Mouse (Mus musculus) T-cell, adult 2 months (primary cell): ENCODE data around the gene Fam19a3.

Experiments used
- DNase-seq: peaks from one replicate; pipeline ENCODE4 v3.0.0; 2022; ENCODE audit warnings: low spot score

Gene Fam19a3

GRCm38 (mm10) chr3:104792360-104793270 lies 11.0 kb upstream of the Fam19a3 start:
- no peak for DNase-seq

GRCm38 (mm10) chr3:104791671-104792070 lies 10.0 kb upstream of the Fam19a3 start:
- no peak for DNase-seq

- no peak for DNase-seq
Measured at GRCm38 (mm10) chr3:104791017-104791416, 9.4 kb upstream of the Fam19a3 start.

- no peak for DNase-seq
Measured at GRCm38 (mm10) chr3:104790401-104790937, 8.8 kb upstream of the Fam19a3 start.

- no peak for DNase-seq
Measured at GRCm38 (mm10) chr3:104789822-104790221, 8.2 kb upstream of the Fam19a3 start.

- no peak for DNase-seq
Measured at GRCm38 (mm10) chr3:104789312-104789605, 7.6 kb upstream of the Fam19a3 start.

GRCm38 (mm10) chr3:104788561-104789311 lies 7.1 kb upstream of the Fam19a3 start:
- DNase-seq: no peak

- no peak for DNase-seq
Measured at GRCm38 (mm10) chr3:104788075-104788474, 6.4 kb upstream of the Fam19a3 start, which contains the start of gene Rhoc. Gene Rhoc, plus strand, starts transcription at chr3:104788375.

- DNase-seq: no peak
Measured at GRCm38 (mm10) chr3:104785284-104785683, 3.6 kb upstream of the Fam19a3 start.

- DNase-seq: peak; percentile 37
Measured at GRCm38 (mm10) chr3:104783971-104784500, 2.4 kb upstream of the Fam19a3 start.

- no peak for DNase-seq
Measured at GRCm38 (mm10) chr3:104782061-104782681, 531 bp upstream of the Fam19a3 start.

GRCm38 (mm10) chr3:104780561-104781420 lies 849 bp downstream of the Fam19a3 start, which contains the start of gene Ppm1j:
Gene Ppm1j, plus strand, starts transcription at chr3:104781056.
- DNase-seq: peak; percentile 61

- DNase-seq: peak; percentile 66
Measured at GRCm38 (mm10) chr3:104779949-104780348, 1.7 kb downstream of the Fam19a3 start.

- DNase-seq: peak; percentile 41
Measured at GRCm38 (mm10) chr3:104777342-104777741, 4.3 kb downstream of the Fam19a3 start.

- no peak for DNase-seq
Measured at GRCm38 (mm10) chr3:104773301-104773700, 8.3 kb downstream of the Fam19a3 start.

GRCm38 (mm10) chr3:104771460-104771859 lies 10.2 kb downstream of the Fam19a3 start:
- peak; percentile 68 for DNase-seq

GRCm38 (mm10) chr3:104770918-104771317 lies 10.7 kb downstream of the Fam19a3 start:
- no peak for DNase-seq

- peak; percentile 44 for DNase-seq
Measured at GRCm38 (mm10) chr3:104770035-104770434, 11.6 kb downstream of the Fam19a3 start.

- DNase-seq: no peak
Measured at GRCm38 (mm10) chr3:104769135-104769534, 12.5 kb downstream of the Fam19a3 start.

- no peak for DNase-seq
Measured at GRCm38 (mm10) chr3:104767716-104768115, 13.9 kb downstream of the Fam19a3 start.

GRCm38 (mm10) chr3:104767141-104767540 lies 14.5 kb downstream of the Fam19a3 start:
- no peak for DNase-seq
